Mouse (Mus musculus) olfactory bulb, adult 2 months (tissue): ENCODE results near the gene Ccdc194.

Experiments
- CTCF ChIP-seq: fragments of 200-500 bp; IDR thresholded peaks from 2 replicates; pipeline ENCODE4 v1.5.1; 2012; ENCODE audit warnings: low read depth, mild to moderate bottlenecking, low read length, moderate library complexity; ENCODE audit not compliant: insufficient read depth
- POLR2A ChIP-seq: fragments of 200-500 bp; IDR thresholded peaks from 2 replicates; pipeline ENCODE4 v1.6.1; 2012; ENCODE audit warnings: mild to moderate bottlenecking, low read depth, low read length, moderate library complexity; ENCODE audit not compliant: insufficient read depth

DNA sequence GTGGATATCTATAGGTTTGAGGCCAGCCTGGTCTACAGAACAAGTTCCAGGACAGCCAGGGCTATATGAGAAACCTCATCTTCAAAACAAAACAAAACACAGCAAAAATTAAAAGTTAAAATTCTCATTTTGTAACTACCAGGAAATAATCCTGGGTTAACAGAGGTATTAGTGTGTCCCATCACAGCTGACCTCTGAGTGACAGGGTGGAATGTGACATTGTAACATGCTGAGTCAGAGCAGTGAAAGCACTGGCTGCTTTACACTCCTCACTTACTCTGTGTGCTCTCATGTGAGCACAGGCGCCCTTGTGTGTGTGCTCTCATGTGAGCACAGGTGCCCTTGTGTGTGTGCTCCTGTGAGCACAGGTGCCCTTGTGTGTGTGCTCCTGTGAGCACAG is 49.5 kb upstream of the Ccdc194 start:
- no peak for TF ChIP-seq CTCF
- TF ChIP-seq POLR2A, result no peak
